In genomic region chr11:119545741-119546495, GRCm38 (mm10) we compare ENCODE assay signal across 8 mouse cellular contexts. TPM values are rescaled to one million over a fixed set of nuclear protein-coding genes. Genes with fewer than 3 reads are reported as not detected.
DNase-seq lines count a peak whose midpoint lies in the region; ATAC-seq and TF ChIP-seq lines count a peak whose summit lies in the region.

No protein-coding gene starts in this region.

- H3K4me2 ChIP-seq in neural tube, embryonic 12.5 days (replicated peaks) = peak overlapping the region; percentile 98

- intact Hi-C loops in left cerebral cortex, adult 2 months (cut with DNase I) = loop anchor here (2.0 to 5.0 kb wide), 4 partner anchors 31 to 361 kb away; partner anchors contain the start of gene Rptor

- peaks cover 61% of the 10 kb centered on the region for H3K4me1 ChIP-seq in hindbrain, embryonic 10.5 days (replicated peaks)
- H3K4me1 ChIP-seq in neural tube, embryonic 12.5 days = peaks cover 65% of the 10 kb centered on the region
- peaks cover 17% of the 10 kb centered on the region for H3K4me1 ChIP-seq in thymus, adult 2 months (replicated peaks; ENCODE audit: control insufficient read depth, insufficient read depth, low read length)

- peak overlapping the region; percentile 77 for H3K9ac ChIP-seq in neural tube, embryonic 12.5 days

- H3K36me3 ChIP-seq in hindbrain, embryonic 10.5 days = no peaks in the 10 kb centered on the region; the same call in 1 of the 2 replicates
- H3K36me3 ChIP-seq in neural tube, embryonic 12.5 days = 0 out of 2 replicates have a peak, but pooled peaks cover 2% of the 10 kb centered on the region
- H3K36me3 ChIP-seq in thymus, adult 2 months (ENCODE audit: control insufficient read depth, insufficient read depth, low read length) = no peaks in the 10 kb centered on the region

- peaks cover 98% of the 10 kb centered on the region for H3K27me3 ChIP-seq in hindbrain, embryonic 10.5 days (ENCODE audit: insufficient read depth, poor library complexity, severe bottlenecking)
- H3K27me3 ChIP-seq in neural tube, embryonic 12.5 days (replicated peaks) = peaks cover 78% of the 10 kb centered on the region
- peaks cover 44% of the 10 kb centered on the region for H3K27me3 ChIP-seq in thymus, adult 2 months (ENCODE audit: control insufficient read depth, insufficient read depth, low read length)

- no peaks in the 10 kb centered on the region for H3K9me3 ChIP-seq in hindbrain, embryonic 10.5 days
- no peaks in the 10 kb centered on the region for H3K9me3 ChIP-seq in neural tube, embryonic 12.5 days

- peak overlapping the region; percentile 89 for H3K27ac ChIP-seq in left cerebral cortex, adult 2 months
- peak overlapping the region; percentile 80; the same call in 1 of the 2 replicates for H3K27ac ChIP-seq in hindbrain, embryonic 10.5 days
- H3K27ac ChIP-seq in neural tube, embryonic 12.5 days = no peak overlapping the region
- H3K27ac ChIP-seq in thymus, adult 2 months (ENCODE audit: control insufficient read depth, insufficient read depth, low read length) = no peak overlapping the region

- no peak for DNase-seq in left cerebral cortex, adult 2 months (ENCODE audit: extremely low spot score in 1 of 2, low spot score in 2 of 2)
- DNase-seq in left cerebral cortex, adult 9 months (ENCODE audit: low spot score in 2 of 2) = no peak
- peak; percentile 62 to 69 for DNase-seq in cerebellum, postnatal 10 days
- peak; percentile 38 for DNase-seq in hindbrain, embryonic 10.5 days (ENCODE audit: low spot score)
- DNase-seq in gastrocnemius, adult 8-10 months (ENCODE audit: low spot score in 2 of 2) = no peak
- no peak for DNase-seq in ovary, postnatal 36 days (ENCODE audit: low spot score)
- DNase-seq in thymus, adult 2 months = no peak

- no peak for TF ChIP-seq POLR2A in thymus, adult 2 months (IDR thresholded peaks at IDR 0.05; ENCODE audit: control insufficient read depth, extremely low read depth, insufficient read depth, low read length, poor library complexity)

- H3K4me3 ChIP-seq in left cerebral cortex, adult 2 months = peak overlapping the region; percentile 93
- H3K4me3 ChIP-seq in hindbrain, embryonic 10.5 days = peak overlapping the region; percentile 71
- H3K4me3 ChIP-seq in neural tube, embryonic 12.5 days = peak overlapping the region; percentile 64
- H3K4me3 ChIP-seq in thymus, adult 2 months (ENCODE audit: control insufficient read depth, insufficient read depth, low read length) = no peak overlapping the region

- no peak; the same call in none of the 2 replicates for TF ChIP-seq CTCF in left cerebral cortex, adult 2 months (IDR thresholded peaks at IDR 0.05)
- no peak for TF ChIP-seq CTCF in thymus, adult 2 months (IDR thresholded peaks at IDR 0.05; ENCODE audit: borderline replicate concordance, control insufficient read depth, extremely low read depth, insufficient read depth, low read length, poor library complexity)

- 13% methylated on average over 10 of the region's 10 CpGs for WGBS in hindbrain, embryonic 10.5 days
- 9% methylated on average over 10 of the region's 10 CpGs for WGBS in neural tube, embryonic 12.5 days
- 7% methylated on average over 10 of the region's 10 CpGs for WGBS in thymus, adult 2 months

- no peak for ATAC-seq in neural tube, embryonic 12.5 days (ENCODE audit: low FRiP score, low read depth)

RNA-seq across cellular contexts. Expression of gene Nptx1, which starts 1.6 kb away (rescaled TPM):
- total RNA-seq in left cerebral cortex, adult 2 months (2021) = 100 to 1,000 TPM; 247 to 272 TPM
- 3.2 and 9.7 TPM in 2 replicates for polyA plus RNA-seq in hindbrain, embryonic 10.5 days (2016; fragmentation: Nextera tagmentation; extraction: Ambion mirVana)
- polyA plus RNA-seq in neural tube, embryonic 12.5 days (2016; fragmentation: Nextera tagmentation; extraction: Ambion mirVana) = 14.8 and 16.1 TPM in 2 replicates
- under 1 TPM in 1 of 4 experiments, not detected in 3; 0.07 TPM for total RNA-seq in gastrocnemius, adult 8-10 months (2022)
- polyA plus RNA-seq in thymus, adult 2 months (2012; rRNA removed) = 0.85 and 0.89 TPM in 2 replicates

RNA-seq across cellular contexts. Expression of gene Endov, which starts 54.8 kb away (rescaled TPM):
- total RNA-seq in left cerebral cortex, adult 2 months (2021) = 10 to 100 TPM; 31.3 to 35.3 TPM
- 21.4 and 23.4 TPM in 2 replicates for polyA plus RNA-seq in hindbrain, embryonic 10.5 days (2016; fragmentation: Nextera tagmentation; extraction: Ambion mirVana)
- polyA plus RNA-seq in neural tube, embryonic 12.5 days (2016; fragmentation: Nextera tagmentation; extraction: Ambion mirVana) = 24.0 and 26.1 TPM in 2 replicates
- 1 to 10 TPM; 3.8 to 4.9 (median 4.5) TPM for total RNA-seq in gastrocnemius, adult 8-10 months (2022)
- polyA plus RNA-seq in thymus, adult 2 months (2012; rRNA removed) = 30.7 and 31.1 TPM in 2 replicates

RNA-seq across cellular contexts. Expression of gene Rptor, which starts 56.8 kb away (rescaled TPM):
- total RNA-seq in left cerebral cortex, adult 2 months (2021) = 10 to 100 TPM; 64.2 to 70.0 TPM
- polyA plus RNA-seq in hindbrain, embryonic 10.5 days (2016; fragmentation: Nextera tagmentation; extraction: Ambion mirVana) = 11.8 and 12.4 TPM in 2 replicates
- 17.8 and 19.0 TPM in 2 replicates for polyA plus RNA-seq in neural tube, embryonic 12.5 days (2016; fragmentation: Nextera tagmentation; extraction: Ambion mirVana)
- 10 to 100 TPM; 25.2 to 28.5 (median 26.6) TPM for total RNA-seq in gastrocnemius, adult 8-10 months (2022)
- polyA plus RNA-seq in thymus, adult 2 months (2012; rRNA removed) = 58.7 and 61.4 TPM in 2 replicates

Comparison
In these comparisons a context has a peak if more than half of its experiments do, and no peak if none do; other contexts are left out.
1. DNase-seq: peak in cerebellum, postnatal 10 days (2 of 2) and hindbrain, embryonic 10.5 days (single experiment); none in left cerebral cortex, adult 2 months (0 of 2), left cerebral cortex, adult 9 months (0 of 2), gastrocnemius, adult 8-10 months (0 of 2), ovary, postnatal 36 days (single experiment) and thymus, adult 2 months (single experiment).
2. H3K27ac ChIP-seq: peak in left cerebral cortex, adult 2 months (single experiment) and hindbrain, embryonic 10.5 days (single experiment); none in neural tube, embryonic 12.5 days (single experiment) and thymus, adult 2 months (single experiment).